Mouse (Mus musculus) adrenal gland, adult (tissue): ENCODE results near the gene Krtap28-13.

Source experiments
- DNase-seq, 2 experiments: peaks; one replicate each; pipeline ENCODE4 v3.0.0; 2022 to 2023; ENCODE audit warnings: low spot score in 1 of 2; ENCODE audit not compliant: inconsistent age in 2 of 2

Gene Krtap28-13

DNA sequence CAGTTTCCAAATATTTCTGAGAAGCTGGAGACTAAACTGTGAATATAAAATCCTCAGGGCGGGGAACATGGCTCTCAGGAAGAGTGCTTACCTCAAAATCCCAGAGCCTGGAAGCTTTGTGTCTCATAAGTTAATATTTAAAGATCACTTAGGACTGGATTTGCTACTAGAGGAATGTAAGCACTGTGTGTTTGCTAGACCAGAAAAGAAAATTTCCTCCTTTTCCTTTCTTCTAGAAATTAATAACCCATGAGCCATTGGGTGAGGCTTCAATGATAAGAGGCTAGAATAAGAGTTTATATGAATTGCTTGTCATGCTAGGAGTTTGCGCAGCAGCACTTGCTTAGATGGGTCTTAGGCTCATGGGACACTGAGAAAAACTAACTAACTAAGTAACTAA, 24.1 kb downstream of the Krtap28-13 start:
- DNase-seq, result no peak

DNA sequence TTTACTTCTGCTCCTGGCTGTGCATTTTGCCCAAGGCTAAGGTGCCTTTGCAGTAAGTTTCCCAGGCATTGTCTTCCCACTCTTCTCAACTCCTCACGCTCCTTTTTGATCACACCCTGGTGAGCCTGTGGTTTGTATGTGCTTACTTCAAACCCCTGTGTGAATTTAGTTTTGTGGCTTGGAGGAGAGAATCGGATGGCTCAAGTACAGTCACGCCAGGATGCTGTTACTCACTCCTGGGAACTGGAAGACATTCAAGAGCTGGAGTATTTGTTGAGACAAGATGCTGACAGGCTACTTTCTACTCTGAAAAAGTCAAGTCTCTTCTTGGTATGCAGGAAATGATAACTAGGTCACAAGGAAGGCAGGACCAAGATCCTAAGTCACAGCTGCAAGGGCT, 30.5 kb downstream of the Krtap28-13 start:
- no peak for DNase-seq

DNA sequence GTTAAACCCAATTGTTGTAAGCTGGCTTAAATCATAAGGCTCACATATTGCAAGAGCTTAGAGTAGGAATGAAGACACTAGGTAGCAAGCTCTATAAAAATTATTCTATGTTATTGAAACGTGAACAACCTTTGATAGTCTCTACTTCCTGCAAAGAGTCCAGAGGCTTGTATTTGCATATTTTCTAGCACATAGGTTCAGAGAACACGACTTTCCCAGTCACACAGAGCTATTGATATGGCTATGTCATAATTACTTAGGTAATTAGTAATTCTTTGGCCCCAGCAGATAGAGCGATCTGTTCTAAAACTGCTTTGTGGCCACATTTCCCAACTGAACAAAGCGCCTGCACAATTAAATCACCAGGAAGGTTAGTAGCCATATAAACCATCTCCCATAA, 36.2 kb downstream of the Krtap28-13 start:
- DNase-seq, result no peak

DNA sequence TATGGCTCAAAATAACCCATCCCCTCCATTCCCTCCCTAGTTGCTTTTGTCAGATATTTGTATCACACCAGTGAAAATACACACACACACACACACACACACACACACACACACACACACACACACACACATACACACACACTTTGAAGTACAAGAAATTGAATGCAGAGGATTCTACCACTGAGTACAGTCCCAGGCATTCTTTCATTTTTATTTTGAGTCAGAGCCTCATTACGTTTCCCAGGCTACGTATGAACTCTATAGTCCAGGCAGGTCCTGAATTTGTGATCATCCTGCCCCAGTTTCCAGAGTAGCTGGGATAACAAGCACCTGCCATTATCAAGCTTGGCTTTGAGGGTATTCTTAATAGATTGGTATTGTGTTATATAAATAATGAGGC, 38.4 kb downstream of the Krtap28-13 start:
- DNase-seq, result no peak

DNA sequence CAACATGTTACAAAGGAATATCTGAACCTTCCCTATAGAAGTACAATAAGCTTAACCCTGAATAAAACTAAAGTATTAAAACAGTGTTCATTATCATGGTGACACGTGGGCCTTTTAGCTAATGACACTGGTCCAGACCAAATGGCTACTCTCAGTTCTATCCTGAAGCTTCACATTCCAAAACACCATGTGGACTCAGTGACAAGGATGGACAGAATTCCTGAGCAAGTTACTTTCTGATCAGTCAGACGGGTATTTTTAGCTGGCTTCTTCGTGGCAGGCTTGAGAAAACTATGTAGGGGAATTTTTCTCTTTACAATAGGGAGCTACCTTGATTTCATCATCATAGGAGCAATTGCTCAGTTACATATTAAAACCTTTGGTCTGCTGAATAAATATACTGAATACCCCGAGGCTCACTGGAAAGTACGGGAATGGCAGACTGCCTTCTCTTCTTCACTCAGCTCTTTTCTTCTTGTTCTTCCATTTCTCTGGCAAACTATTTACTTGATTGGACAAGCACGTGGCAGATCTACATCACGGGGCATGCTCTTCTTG, 38.9 kb downstream of the Krtap28-13 start:
- no peak for DNase-seq

DNA sequence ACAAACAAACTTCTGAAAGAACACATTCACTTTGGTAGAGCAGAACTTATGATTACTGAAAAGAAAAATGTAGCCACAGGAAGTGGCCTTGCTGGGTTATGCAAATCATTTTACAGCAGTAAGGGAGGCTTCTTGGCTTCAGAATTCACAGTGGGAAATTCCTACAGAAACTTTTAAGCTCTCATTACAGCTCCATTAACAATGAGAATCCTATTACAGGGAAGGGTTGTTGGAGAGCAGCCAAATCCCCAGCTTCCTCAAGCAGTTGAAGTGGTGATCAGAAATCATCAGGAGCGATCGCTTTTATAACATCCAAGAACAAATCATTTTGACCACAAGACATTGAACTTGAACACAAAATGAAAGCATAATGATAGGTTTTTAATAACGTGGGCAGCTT, 41.2 kb downstream of the Krtap28-13 start:
- DNase-seq, result peak in 1 of 2 experiments; percentile 27

DNA sequence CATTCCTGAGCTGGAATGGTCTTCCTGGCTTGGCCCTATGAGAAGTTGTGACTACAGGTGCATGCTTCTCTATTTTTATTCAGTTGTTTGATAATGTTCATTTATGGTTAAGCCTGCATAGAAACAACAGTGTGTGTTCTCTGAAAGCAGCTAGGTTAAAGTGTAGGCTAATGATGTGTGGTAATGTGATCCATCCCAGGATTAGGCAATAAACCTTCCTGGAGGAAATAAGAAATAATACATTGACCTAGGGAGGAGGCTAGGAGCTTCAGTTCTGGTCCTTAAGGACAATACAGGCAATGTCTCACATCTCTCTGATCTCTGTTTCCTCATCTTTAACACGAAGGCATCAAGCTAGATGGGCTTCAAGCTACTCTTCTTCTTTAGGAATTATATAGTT, 44.7 kb downstream of the Krtap28-13 start:
- no peak for DNase-seq

DNA sequence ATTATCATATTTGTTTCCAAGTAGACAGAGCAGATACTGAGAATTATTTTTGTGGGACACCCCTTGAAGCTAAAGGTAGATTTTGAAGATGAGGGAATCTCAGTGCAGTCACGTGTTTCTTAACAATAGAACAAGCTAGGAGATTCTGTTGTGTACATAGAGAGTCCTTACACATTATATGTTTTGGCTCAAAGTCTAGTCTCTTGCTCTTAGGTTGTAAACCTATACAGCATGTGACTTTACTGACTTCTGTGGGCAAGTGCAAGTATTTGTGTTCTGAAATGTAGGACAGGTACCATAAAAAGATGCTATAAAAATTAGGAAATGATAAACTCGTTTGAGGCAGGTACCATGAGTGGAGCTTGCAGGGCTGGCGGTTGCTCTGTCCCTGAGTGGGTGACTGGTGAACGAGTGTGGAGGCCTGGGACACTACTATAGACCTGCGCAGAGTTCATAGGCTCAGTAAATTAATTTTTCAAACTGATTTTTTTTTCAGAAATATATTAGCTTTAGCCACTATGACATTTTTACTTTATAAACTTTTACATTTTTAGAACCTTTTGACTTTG, 46.8 kb downstream of the Krtap28-13 start:
- DNase-seq, result no peak

DNA sequence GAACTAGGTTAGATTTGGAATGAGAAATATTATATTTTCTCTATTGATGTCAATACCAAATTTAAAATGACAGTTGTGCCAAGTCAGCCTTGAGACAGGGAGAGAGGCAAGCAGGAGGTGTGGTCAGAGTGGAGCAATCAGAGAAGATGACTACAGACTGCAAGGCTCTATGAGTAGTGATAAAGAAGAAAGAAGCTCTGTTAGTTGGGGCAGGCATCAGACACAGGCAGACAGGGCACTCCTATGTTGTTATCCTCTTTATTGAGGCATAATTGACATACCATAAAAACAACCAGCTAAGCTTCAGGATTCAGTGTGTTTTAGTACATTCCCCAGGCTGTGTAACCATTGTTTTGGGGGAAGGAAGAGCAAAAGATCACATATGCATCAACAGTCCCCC, 50.3 kb downstream of the Krtap28-13 start:
- DNase-seq, result peak in 1 of 2 experiments; percentile 27
